Mouse (Mus musculus) lung, embryonic 16.5 days (tissue): ENCODE data around the gene Naa60. TPM values are rescaled to one million over a fixed set of nuclear protein-coding genes. Genes with fewer than 3 reads are reported as not detected.

Experiments
- ATAC-seq: fragments of 200-750 bp; cut with Nextera tagmentation; 2 replicates; pipeline ENCODE4 v1.8.0; 2017; ENCODE audit warnings: low read depth, mild to moderate bottlenecking, moderate library complexity
- H3K27ac ChIP-seq: fragments of 300-500 bp; sonication (generic); 2 replicates; pipeline ENCODE4 v1.5.1; 2014; ENCODE audit warnings: mild to moderate bottlenecking, control low read depth, low read length
- H3K27me3 ChIP-seq: fragments of 300-500 bp; sonication (generic); 2 replicates; pipeline ENCODE4 v1.6.1; 2014; ENCODE audit warnings: low read depth, low read length, mixed read lengths; ENCODE audit not compliant: control insufficient read depth, insufficient read depth
- H3K36me3 ChIP-seq: fragments of 300-500 bp; sonication (generic); 2 replicates; pipeline ENCODE4 v1.6.1; 2014; ENCODE audit warnings: low read length; ENCODE audit not compliant: control insufficient read depth, insufficient read depth
- H3K4me1 ChIP-seq: fragments of 300-500 bp; sonication (generic); replicated peaks from 2 replicates; pipeline ENCODE4 v1.6.1; 2014; ENCODE audit warnings: low read length, mixed read lengths; ENCODE audit not compliant: control insufficient read depth, insufficient read depth
- H3K4me2 ChIP-seq: fragments of 300-500 bp; sonication (generic); 2 replicates; pipeline ENCODE4 v1.6.1; 2014; ENCODE audit warnings: low read depth, low read length, control low read depth
- H3K4me3 ChIP-seq: fragments of 300-500 bp; sonication (generic); 2 replicates; pipeline ENCODE4 v1.5.1; 2014; ENCODE audit warnings: mild to moderate bottlenecking, low read length, control low read depth
- H3K9ac ChIP-seq: fragments of 300-500 bp; sonication (generic); 2 replicates; pipeline ENCODE4 v1.6.1; 2014; ENCODE audit warnings: low read length, control low read depth
- H3K9me3 ChIP-seq: fragments of 300-500 bp; sonication (generic); 2 replicates; pipeline ENCODE4 v1.6.1; 2016; ENCODE audit warnings: low read length; ENCODE audit not compliant: control insufficient read depth
- WGBS: fragments of 180-500 bp; shearing (Covaris S2); extraction: QIAGEN DNeasy Blood & Tissue Kit; methylation state at CpG from one replicate; pipeline ENCODE4 v1.1.7; 2014; 5-methylcytosine and 5-hydroxymethylcytosine counted together
- polyA plus RNA-seq: library from polyadenylated mRNA; unstranded; fragments of >200 nt; fragmentation: Nextera tagmentation; extraction: Ambion mirVana; gene quantifications from 2 replicates; pipeline ENCODE4 v1.2.1, GENCODE M21; 2015

The Naa60 gene
- polyA plus RNA-seq, result 48.1 and 49.2 TPM in 2 replicates

DNA sequence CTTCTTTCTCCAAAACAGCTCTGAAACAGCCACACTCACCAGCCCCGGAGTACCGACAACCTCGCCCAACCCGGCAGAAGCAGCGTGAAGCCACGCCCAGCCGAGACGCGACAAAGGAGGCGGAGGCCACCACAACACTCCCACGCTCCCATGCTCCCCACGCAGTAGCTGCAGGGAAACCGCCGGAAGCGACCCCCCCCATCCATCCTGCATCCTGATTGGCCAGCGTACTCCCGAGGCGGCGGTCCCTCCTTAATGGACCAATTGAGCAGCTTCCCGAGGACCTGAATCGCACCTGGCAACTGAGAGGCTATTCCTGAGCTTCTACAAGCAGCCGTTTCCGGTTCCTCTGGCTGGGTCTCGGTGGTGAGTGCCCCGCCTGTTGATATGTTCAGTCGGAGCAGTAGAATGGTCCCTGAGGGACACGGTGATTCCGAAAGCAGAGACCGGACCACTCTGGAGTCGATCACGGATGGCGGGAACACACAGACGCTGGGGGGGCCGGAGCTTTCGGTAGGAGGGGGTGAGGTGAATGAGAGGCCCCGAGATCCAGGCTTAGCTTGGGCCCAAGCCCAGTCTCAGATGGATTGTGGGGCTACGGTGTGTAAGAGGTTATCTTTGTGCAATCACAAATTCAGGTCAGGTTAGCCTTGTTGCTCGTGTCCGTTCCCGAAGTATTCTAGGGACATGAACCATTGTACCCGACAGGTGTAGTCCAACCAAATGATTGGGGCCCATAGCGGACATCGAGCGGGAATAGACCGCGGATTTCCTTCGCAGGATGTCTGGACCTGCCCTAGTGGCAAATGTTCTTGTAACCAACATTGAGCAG lies at the start of gene Naa60:
Naa60 (plus strand) TSS at position 160 of the 832 bp plus-strand sequence.
- 4% methylated on average over 47 of the region's 47 CpGs for WGBS
- H3K4me2 ChIP-seq, result peak within 1 kb of the TSS; percentile 93
- H3K9ac ChIP-seq, result peak within 1 kb of the TSS; percentile 79
- peak within 1 kb of the TSS; percentile 73 for H3K27ac ChIP-seq
- ATAC-seq, result peak; percentile 99
- peaks cover 7% of the 10 kb centered on the region; the same call in 1 of the 2 replicates for H3K4me1 ChIP-seq
- H3K27me3 ChIP-seq, result no peaks in the 10 kb centered on the region
- H3K4me3 ChIP-seq, result peak within 1 kb of the TSS; percentile 75
- peaks cover 3% of the 10 kb centered on the region; the same call in 1 of the 2 replicates for H3K36me3 ChIP-seq
- no peaks in the 10 kb centered on the region for H3K9me3 ChIP-seq

DNA sequence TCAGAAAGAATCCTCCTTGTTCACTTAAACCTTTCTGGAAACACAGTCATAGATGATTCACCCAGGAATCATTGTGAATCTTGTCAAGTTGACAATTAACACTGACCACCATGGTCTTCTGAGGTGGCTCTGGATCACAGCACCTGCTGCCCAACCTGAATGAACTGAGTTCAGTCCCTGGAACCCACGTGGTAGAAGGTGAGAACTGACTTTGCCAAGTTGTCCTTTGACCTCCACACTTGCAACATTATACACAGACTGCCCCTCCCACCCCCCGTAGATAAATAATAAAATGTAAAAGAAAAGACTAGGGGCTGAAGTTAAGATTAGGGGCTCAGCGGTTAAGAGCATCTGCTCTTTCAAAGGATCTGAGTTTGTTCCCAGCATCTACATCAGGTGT lies 44.2 kb upstream of the Naa60 start:
- ATAC-seq, result no peak
- Histone ChIP-seq H3K9me3 (no peaks in the 10 kb centered on the region), H3K9ac (no peak overlapping the region), H3K4me2 (no peak overlapping the region), H3K4me3 (no peak overlapping the region), H3K27ac (no peak overlapping the region), H3K36me3 (no peaks in the 10 kb centered on the region), H3K27me3 (no peaks in the 10 kb centered on the region), H3K4me1 (no peaks in the 10 kb centered on the region)
- WGBS, result 53% methylated on average over 3 of the region's 3 CpGs

DNA sequence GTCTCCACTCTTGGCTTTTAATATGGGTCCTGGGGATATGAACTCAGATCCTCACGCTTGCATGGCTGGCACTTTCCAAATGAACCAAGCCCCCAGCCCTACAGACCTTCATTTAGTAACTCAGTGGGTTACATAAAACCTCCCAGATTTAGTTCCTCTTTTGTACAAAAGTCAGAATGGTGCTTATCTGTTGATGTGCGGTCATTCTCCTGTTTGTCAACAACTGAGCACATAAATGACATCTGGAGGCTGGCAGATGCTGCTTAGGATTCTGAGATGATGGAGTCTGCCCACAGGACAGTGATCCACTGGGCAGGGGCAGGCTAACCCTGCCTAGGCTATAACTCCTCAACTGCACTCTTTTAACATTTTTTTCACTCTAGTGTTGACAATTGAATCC lies 42.4 kb upstream of the Naa60 start:
- ATAC-seq, result no peak
- WGBS, result 68% methylated on average over 2 of the region's 2 CpGs
- Histone ChIP-seq H3K4me2 (no peak overlapping the region), H3K9me3 (no peaks in the 10 kb centered on the region), H3K4me1 (no peaks in the 10 kb centered on the region), H3K27me3 (no peaks in the 10 kb centered on the region), H3K9ac (no peak overlapping the region), H3K4me3 (no peak overlapping the region), H3K36me3 (no peaks in the 10 kb centered on the region), H3K27ac (no peak overlapping the region)

DNA sequence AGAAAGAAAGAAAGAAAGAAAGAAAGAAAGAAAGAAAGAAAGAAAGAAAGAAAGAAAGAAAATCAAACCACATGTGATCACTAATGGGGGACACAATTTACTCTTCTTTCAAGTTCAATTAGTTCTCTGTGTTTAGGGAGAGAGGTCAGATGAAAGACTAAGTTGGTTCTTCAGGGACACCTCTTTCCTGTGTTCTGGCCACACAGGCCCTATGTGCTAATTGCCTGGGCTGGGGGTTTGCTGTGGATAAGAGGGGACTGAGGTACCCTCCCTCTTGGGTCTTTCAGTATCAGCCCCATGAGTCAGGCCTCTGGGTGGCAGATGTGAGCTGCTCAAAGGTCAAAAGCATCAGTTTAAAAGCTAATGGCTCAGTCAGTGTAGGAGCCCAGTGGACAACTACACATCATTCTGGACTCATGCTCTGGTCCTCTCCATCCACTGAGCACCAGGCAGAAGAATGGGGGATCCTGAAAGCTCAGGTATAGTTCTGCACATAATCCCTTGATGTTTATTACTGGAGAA lies 41.5 kb upstream of the Naa60 start, which contains the start of gene Olfr15:
Olfr15 (plus strand) TSS at position 291 of the 522 bp plus-strand sequence.
- H3K36me3 ChIP-seq, result no peaks in the 10 kb centered on the region
- no peaks in the 10 kb centered on the region for H3K27me3 ChIP-seq
- no peak within 1 kb of the TSS for H3K9ac ChIP-seq
- ATAC-seq, result no peak
- H3K9me3 ChIP-seq, result no peaks in the 10 kb centered on the region
- H3K4me1 ChIP-seq, result no peaks in the 10 kb centered on the region
- no peak within 1 kb of the TSS for H3K27ac ChIP-seq
- H3K4me2 ChIP-seq, result no peak within 1 kb of the TSS
- no peak within 1 kb of the TSS for H3K4me3 ChIP-seq

DNA sequence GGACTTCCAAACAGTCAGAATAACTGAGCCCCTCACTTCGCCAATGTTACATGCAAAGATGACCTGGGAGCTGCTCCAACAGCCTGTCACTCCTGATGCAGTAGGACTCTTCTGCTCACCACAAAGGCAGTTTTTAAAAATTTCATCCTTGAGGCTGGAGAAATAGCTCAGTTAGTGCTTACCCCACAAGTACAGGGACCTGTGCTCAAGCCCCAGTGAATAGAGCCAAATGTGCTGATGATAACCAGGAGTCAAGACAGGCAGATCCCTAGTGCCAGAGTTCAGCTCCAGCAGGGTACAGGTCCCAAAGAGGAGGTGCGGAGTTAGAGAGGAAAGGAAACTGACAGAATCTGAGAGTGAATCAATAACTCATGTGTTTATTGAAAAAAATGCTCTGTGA lies 36.7 kb upstream of the Naa60 start:
- ATAC-seq, result no peak
- Histone ChIP-seq H3K36me3 (no peaks in the 10 kb centered on the region), H3K27ac (no peak overlapping the region), H3K4me3 (no peak overlapping the region), H3K9me3 (no peaks in the 10 kb centered on the region), H3K9ac (no peak overlapping the region), H3K27me3 (no peaks in the 10 kb centered on the region), H3K4me2 (no peak overlapping the region), H3K4me1 (no peaks in the 10 kb centered on the region)
- WGBS, result 76% methylated on average over 2 of the region's 2 CpGs

DNA sequence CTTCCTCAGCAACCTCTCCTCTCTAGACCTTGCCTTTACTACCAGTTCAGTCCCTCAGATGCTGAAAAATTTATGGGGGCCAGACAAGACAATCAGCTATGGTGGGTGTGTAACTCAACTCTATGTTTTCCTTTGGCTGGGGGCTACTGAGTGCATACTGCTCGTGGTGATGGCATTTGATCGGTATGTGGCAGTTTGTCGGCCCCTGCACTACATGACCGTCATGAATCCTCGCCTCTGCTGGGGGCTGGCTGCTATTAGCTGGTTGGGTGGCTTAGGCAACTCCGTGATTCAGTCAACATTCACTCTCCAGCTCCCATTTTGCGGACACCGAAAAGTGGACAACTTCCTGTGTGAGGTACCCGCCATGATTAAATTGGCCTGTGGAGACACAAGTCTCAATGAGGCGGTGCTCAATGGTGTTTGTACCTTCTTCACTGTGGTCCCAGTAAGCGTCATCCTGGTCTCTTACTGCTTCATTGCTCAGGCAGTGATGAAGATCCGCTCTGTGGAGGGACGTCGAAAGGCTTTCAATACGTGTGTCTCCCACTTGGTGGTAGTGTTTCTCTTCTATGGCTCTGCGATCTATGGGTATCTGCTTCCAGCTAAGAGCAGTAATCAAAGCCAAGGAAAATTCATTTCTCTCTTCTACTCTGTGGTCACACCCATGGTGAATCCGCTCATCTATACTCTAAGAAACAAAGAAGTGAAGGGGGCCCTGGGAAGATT lies 32.9 kb upstream of the Naa60 start:
- Histone ChIP-seq H3K36me3 (no peaks in the 10 kb centered on the region), H3K27ac (no peak overlapping the region), H3K27me3 (no peaks in the 10 kb centered on the region), H3K4me2 (no peak overlapping the region), H3K9ac (no peak overlapping the region), H3K4me3 (no peak overlapping the region), H3K4me1 (no peaks in the 10 kb centered on the region), H3K9me3 (no peaks in the 10 kb centered on the region)
- ATAC-seq, result peak; percentile 61
- WGBS, result 51% methylated on average over 17 of the region's 17 CpGs

DNA sequence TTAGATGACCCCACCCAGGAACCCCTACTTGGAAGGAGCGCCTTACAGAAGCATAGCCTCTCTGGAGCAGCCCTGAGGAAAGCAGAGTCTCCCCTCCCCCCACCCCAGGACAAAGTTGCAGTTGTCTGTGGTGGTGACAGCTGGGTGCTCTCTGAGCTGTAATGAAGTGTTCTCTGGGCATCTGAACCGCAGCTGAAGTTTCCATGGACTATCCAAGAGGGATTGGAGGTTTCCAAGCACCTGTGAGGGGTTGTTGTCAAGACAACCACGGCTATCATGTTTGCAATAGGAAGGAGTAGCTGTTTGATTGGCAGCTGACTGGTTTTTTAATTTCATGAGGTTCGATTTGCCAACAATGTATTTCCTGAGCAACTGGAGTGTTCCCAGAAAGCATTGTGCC lies 29.2 kb upstream of the Naa60 start:
- ATAC-seq, result no peak

DNA sequence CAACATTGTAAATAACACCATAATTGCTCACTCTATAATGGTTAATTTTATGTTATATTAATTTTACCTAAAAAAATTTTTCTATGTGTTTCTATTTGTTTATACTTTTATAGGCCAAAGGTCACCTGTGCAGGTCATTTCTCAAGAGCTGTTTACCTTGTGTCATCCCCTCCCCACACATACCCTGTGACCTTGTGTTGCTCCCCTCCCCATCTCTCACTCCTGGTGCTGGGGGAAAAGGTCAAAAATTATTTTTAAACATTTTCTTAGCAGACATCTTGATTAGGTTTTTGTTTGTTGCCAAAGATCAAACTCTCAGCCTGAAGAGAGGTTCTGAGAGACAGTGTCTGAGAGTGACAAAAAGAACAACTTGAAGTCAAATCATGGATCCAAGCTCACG lies 28.4 kb upstream of the Naa60 start:
- Histone ChIP-seq H3K36me3 (no peaks in the 10 kb centered on the region), H3K9ac (no peak overlapping the region), H3K27ac (no peak overlapping the region), H3K4me1 (peaks cover 3% of the 10 kb centered on the region; the same call in 1 of the 2 replicates), H3K9me3 (no peaks in the 10 kb centered on the region), H3K4me2 (no peak overlapping the region), H3K4me3 (no peak overlapping the region), H3K27me3 (no peaks in the 10 kb centered on the region)
- ATAC-seq, result no peak
- WGBS, result 61% methylated on average over 1 of the region's 1 CpGs

More for the DNA sequence above, 29.2 kb upstream of the Naa60 start:
- Histone ChIP-seq H3K27me3 (no peaks in the 10 kb centered on the region), H3K4me3 (no peak overlapping the region), H3K4me1 (peaks cover 3% of the 10 kb centered on the region; the same call in 1 of the 2 replicates), H3K27ac (no peak overlapping the region), H3K36me3 (no peaks in the 10 kb centered on the region), H3K4me2 (no peak overlapping the region), H3K9ac (no peak overlapping the region), H3K9me3 (no peaks in the 10 kb centered on the region)
- WGBS, result 14% methylated on average over 4 of the region's 4 CpGs
